In the genomic region with DNA sequence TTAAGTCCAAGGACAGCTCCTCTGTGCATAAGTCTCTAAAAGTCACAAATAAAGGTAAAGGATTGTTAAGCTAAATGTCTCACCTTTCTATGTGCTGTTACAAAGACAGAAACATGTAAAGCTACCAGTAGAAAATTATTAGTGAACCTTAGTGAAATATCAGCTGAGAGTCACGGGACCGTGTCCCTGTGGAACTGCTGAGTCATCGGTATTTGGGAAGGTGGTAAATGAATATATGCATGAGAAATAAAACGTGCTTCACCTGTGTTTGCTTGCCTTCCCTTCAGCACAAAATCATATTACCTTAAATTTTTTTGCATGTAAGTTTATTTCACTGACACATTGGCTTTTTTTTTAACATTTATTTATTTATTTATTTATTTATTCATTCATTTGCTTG, we compare ENCODE assay signal across 21 mouse cellular contexts. TPM values are rescaled to one million over a fixed set of nuclear protein-coding genes. Genes with fewer than 3 reads are reported as not detected.
A peak's percentile ranks its signal among the peaks of the same experiment; 100 is the strongest.
DNase-seq lines count a peak whose midpoint lies in the region; ATAC-seq lines count a peak whose summit lies in the region.
"Had no signal": no experiment of that assay in that cellular context is flagged by ENCODE, and none has a peak within 500 bp of the region (broad histone marks: within the 10 kb centered on the region; RNA-seq: fewer than 3 reads in every experiment).

No protein-coding gene starts in this region.

- no peaks in the 10 kb centered on the region for H3K4me1 ChIP-seq in embryonic facial prominence, embryonic 11.5 days (ENCODE audit: control insufficient read depth, insufficient read depth, low read length)
- peaks cover 18% of the 10 kb centered on the region for H3K4me1 ChIP-seq in limb, embryonic 15.5 days
- H3K4me1 ChIP-seq in hindbrain, embryonic 16.5 days (ENCODE audit: control insufficient read depth, insufficient read depth, low read depth, low read length), result no peaks in the 10 kb centered on the region
- H3K4me1 ChIP-seq: forebrain, embryonic 12.5 days; heart, embryonic 10.5 days; hindbrain, embryonic 15.5 days; intestine, embryonic 15.5 days; midbrain, embryonic 15.5 days had no signal

- H3K4me3 ChIP-seq in embryonic facial prominence, embryonic 11.5 days (ENCODE audit: low read depth, low read length), result no peak overlapping the region
- H3K4me3 ChIP-seq in limb, embryonic 15.5 days, result no peak overlapping the region
- no peak overlapping the region for H3K4me3 ChIP-seq in hindbrain, embryonic 16.5 days (ENCODE audit: low read length)
- H3K4me3 ChIP-seq: forebrain, embryonic 12.5 days; gastrocnemius, adult 2 months; heart, embryonic 10.5 days; hindbrain, embryonic 15.5 days; intestine, embryonic 15.5 days; midbrain, embryonic 15.5 days; neural tube, embryonic 12.5 days had no signal

- H3K9ac ChIP-seq in embryonic facial prominence, embryonic 11.5 days (replicated peaks; ENCODE audit: low read length), result no peak overlapping the region
- no peak overlapping the region for H3K9ac ChIP-seq in limb, embryonic 15.5 days
- no peak overlapping the region for H3K9ac ChIP-seq in hindbrain, embryonic 16.5 days (ENCODE audit: low read depth, low read length)
- H3K9ac ChIP-seq: forebrain, embryonic 12.5 days; hindbrain, embryonic 15.5 days; intestine, embryonic 15.5 days; liver, embryonic 14.5 days; midbrain, embryonic 15.5 days; neural tube, embryonic 12.5 days had no signal

- WGBS in embryonic facial prominence, embryonic 11.5 days, result 66% methylated on average over 4 of the region's 4 CpGs
- WGBS in limb, embryonic 15.5 days, result 43% methylated on average over 4 of the region's 4 CpGs
- WGBS in hindbrain, embryonic 16.5 days, result 68% methylated on average over 4 of the region's 4 CpGs

- DNase-seq in kidney, adult 9 months, result peak; percentile 54
- no peak for DNase-seq in kidney, adult 18-20 months
- peak; percentile 20 for DNase-seq in embryonic facial prominence, embryonic 11.5 days (ENCODE audit: low spot score)
- DNase-seq in kidney, postnatal 25 days, result peak; percentile 48 to 51
- no peak for DNase-seq in lung, postnatal 4 days
- DNase-seq: adrenal gland, adult 8-10 months; cerebellum, adult 11-12 months; cerebellum, postnatal 25 days; gastrocnemius, adult 2 months; heart, postnatal 4 days had no signal

- H3K27me3 ChIP-seq in embryonic facial prominence, embryonic 11.5 days (ENCODE audit: control insufficient read depth, insufficient read depth, low read length), result no peaks in the 10 kb centered on the region
- no peaks in the 10 kb centered on the region for H3K27me3 ChIP-seq in limb, embryonic 15.5 days
- no peaks in the 10 kb centered on the region for H3K27me3 ChIP-seq in hindbrain, embryonic 16.5 days (replicated peaks; ENCODE audit: control insufficient read depth, insufficient read depth, low read length)
- H3K27me3 ChIP-seq: forebrain, embryonic 12.5 days; hindbrain, embryonic 15.5 days; intestine, embryonic 15.5 days; midbrain, embryonic 15.5 days; neural tube, embryonic 12.5 days had no signal

- H3K36me3 ChIP-seq in embryonic facial prominence, embryonic 11.5 days (replicated peaks; ENCODE audit: control insufficient read depth, insufficient read depth, low read depth, low read length), result no peaks in the 10 kb centered on the region
- no peaks in the 10 kb centered on the region for H3K36me3 ChIP-seq in limb, embryonic 15.5 days
- H3K36me3 ChIP-seq in hindbrain, embryonic 16.5 days (ENCODE audit: control insufficient read depth, insufficient read depth, low read length), result no peaks in the 10 kb centered on the region
- H3K36me3 ChIP-seq: forebrain, embryonic 12.5 days; heart, embryonic 10.5 days; hindbrain, embryonic 15.5 days; intestine, embryonic 15.5 days; midbrain, embryonic 15.5 days; neural tube, embryonic 12.5 days had no signal

- no peaks in the 10 kb centered on the region for H3K9me3 ChIP-seq in embryonic facial prominence, embryonic 11.5 days (replicated peaks; ENCODE audit: control insufficient read depth, low read length)
- H3K9me3 ChIP-seq in limb, embryonic 15.5 days, result no peaks in the 10 kb centered on the region
- no peaks in the 10 kb centered on the region for H3K9me3 ChIP-seq in hindbrain, embryonic 16.5 days (ENCODE audit: control insufficient read depth, low read length)
- H3K9me3 ChIP-seq: forebrain, embryonic 12.5 days; heart, embryonic 10.5 days; hindbrain, embryonic 15.5 days; intestine, embryonic 15.5 days; midbrain, embryonic 15.5 days; neural tube, embryonic 12.5 days had no signal

- no peak overlapping the region; the same call in 1 of the 2 replicates for H3K27ac ChIP-seq in embryonic facial prominence, embryonic 11.5 days (replicated peaks; ENCODE audit: low read depth, low read length)
- peak overlapping the region; percentile 74 for H3K27ac ChIP-seq in limb, embryonic 15.5 days
- no peak overlapping the region for H3K27ac ChIP-seq in hindbrain, embryonic 16.5 days (ENCODE audit: low read depth, low read length)
- H3K27ac ChIP-seq: forebrain, embryonic 12.5 days; gastrocnemius, adult 2 months; heart, embryonic 10.5 days; hindbrain, embryonic 15.5 days; intestine, embryonic 15.5 days; liver, embryonic 14.5 days; macrophage; midbrain, embryonic 15.5 days; neural tube, embryonic 12.5 days had no signal

- H3K4me2 ChIP-seq in embryonic facial prominence, embryonic 11.5 days (ENCODE audit: low read depth, low read length), result no peak overlapping the region
- no peak overlapping the region for H3K4me2 ChIP-seq in limb, embryonic 15.5 days
- H3K4me2 ChIP-seq in hindbrain, embryonic 16.5 days (ENCODE audit: low read length), result no peak overlapping the region
- H3K4me2 ChIP-seq: forebrain, embryonic 12.5 days; hindbrain, embryonic 15.5 days; intestine, embryonic 15.5 days; midbrain, embryonic 15.5 days; neural tube, embryonic 12.5 days had no signal

- no peak for ATAC-seq in embryonic facial prominence, embryonic 11.5 days (replicated peaks; ENCODE audit: insufficient number of reproducible peaks, low FRiP score, low TSS enrichment, low read depth)
- ATAC-seq in limb, embryonic 15.5 days (ENCODE audit: insufficient number of reproducible peaks, low FRiP score, low TSS enrichment, low read depth), result no peak
- no peak for ATAC-seq in hindbrain, embryonic 16.5 days
- ATAC-seq: activated CD4-positive, CD25-positive, alpha-beta regulatory T cell, adult 4 months; intestine, embryonic 15.5 days; midbrain, embryonic 15.5 days had no signal

RNA-seq across cellular contexts. Expression of gene Sh3bp4, which starts 36.2 kb away (rescaled TPM):
- polyA plus RNA-seq in embryonic facial prominence, embryonic 11.5 days (2014; fragmentation: Nextera tagmentation; extraction: Ambion mirVana), result 22.0 and 25.2 TPM in 2 replicates
- polyA plus RNA-seq in limb, embryonic 15.5 days (2015; fragmentation: Nextera tagmentation; extraction: Ambion mirVana), result 21.6 and 24.0 TPM in 2 replicates
- polyA plus RNA-seq in hindbrain, embryonic 16.5 days (2015; fragmentation: Nextera tagmentation; extraction: Ambion mirVana), result 13.7 and 17.0 TPM in 2 replicates

Comparison
In these comparisons a context has a peak if more than half of its experiments do, and no peak if none do; other contexts are left out.
1. DNase-seq: peak in kidney, adult 9 months (single experiment), embryonic facial prominence, embryonic 11.5 days (single experiment) and kidney, postnatal 25 days (2 of 2); none in kidney, adult 18-20 months (single experiment) and lung, postnatal 4 days (0 of 2).